Mouse (Mus musculus) brain, embryonic 14.5 days (tissue): ENCODE measurements around the gene Pced1b.

Experiments used
- CTCF ChIP-seq: fragments of 200-500 bp; IDR thresholded peaks from 2 replicates; pipeline ENCODE4 v1.5.1; 2012; ENCODE audit warnings: inconsistent platforms, mild to moderate bottlenecking, moderate library complexity, borderline replicate concordance; ENCODE audit not compliant: insufficient read depth, insufficient read length; ENCODE audit errors: extremely low read depth
- POLR2A ChIP-seq: fragments of 200-500 bp; IDR thresholded peaks from 2 replicates; pipeline ENCODE4 v1.6.1; 2012; ENCODE audit warnings: mild to moderate bottlenecking, inconsistent platforms, borderline replicate concordance; ENCODE audit not compliant: poor library complexity, insufficient read depth, insufficient read length, severe bottlenecking; ENCODE audit errors: extremely low read depth

DNA sequence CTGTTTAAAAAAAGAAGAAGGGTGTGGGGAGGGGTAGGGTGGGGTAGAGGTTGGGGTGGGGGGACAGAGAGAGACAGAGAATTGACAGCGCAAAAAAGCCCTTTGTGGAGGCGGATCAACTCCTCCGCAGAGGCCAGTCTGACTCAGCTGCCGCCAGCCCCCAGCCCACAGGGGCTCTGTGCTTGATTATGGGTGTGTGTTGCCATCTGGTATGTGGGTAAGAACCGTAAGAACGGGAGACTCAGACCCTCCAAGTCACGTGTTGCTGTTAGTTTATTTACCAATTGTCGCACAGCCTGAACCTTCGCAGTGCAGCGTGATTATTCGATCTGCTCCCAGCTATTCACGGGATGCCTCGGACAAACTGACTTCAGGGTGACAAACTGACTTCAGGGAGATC is 41.8 kb downstream of the Pced1b start:
- TF ChIP-seq CTCF (no peak), POLR2A (no peak)
